Comparison of ENCODE assay signal across 20 mouse cellular contexts in genomic region chr6:145296979-145297378, GRCm38 (mm10). TPM values are rescaled to one million over a fixed set of nuclear protein-coding genes. Genes with fewer than 3 reads are reported as not detected.
DNase-seq lines count a peak whose midpoint lies in the region; ATAC-seq and TF ChIP-seq lines count a peak whose summit lies in the region.
"Had no signal": no experiment of that assay in that cellular context is flagged by ENCODE, and none has a peak within 500 bp of the region (broad histone marks: within the 10 kb centered on the region; RNA-seq: fewer than 3 reads in every experiment).

No protein-coding gene starts in this region.

- no peaks in the 10 kb centered on the region for H3K27me3 ChIP-seq in lung, embryonic 15.5 days
- H3K27me3 ChIP-seq: embryonic facial prominence, embryonic 12.5 days; forebrain, embryonic 13.5 days; forebrain, embryonic 15.5 days had no signal

- TF ChIP-seq CTCF in gastrocnemius, adult 2 months (IDR thresholded peaks at IDR 0.05): no peak

- no peak overlapping the region for H3K9ac ChIP-seq in lung, embryonic 15.5 days
- H3K9ac ChIP-seq: embryonic facial prominence, embryonic 12.5 days; forebrain, embryonic 13.5 days; forebrain, embryonic 15.5 days; forebrain, postnatal 0 days had no signal

- H3K9me3 ChIP-seq in lung, embryonic 15.5 days: no peaks in the 10 kb centered on the region
- H3K9me3 ChIP-seq: embryonic facial prominence, embryonic 10.5 days; embryonic facial prominence, embryonic 12.5 days; forebrain, embryonic 13.5 days; forebrain, embryonic 15.5 days had no signal

- H3K36me3 ChIP-seq in lung, embryonic 15.5 days: no peaks in the 10 kb centered on the region
- H3K36me3 ChIP-seq: embryonic facial prominence, embryonic 10.5 days; embryonic facial prominence, embryonic 12.5 days; forebrain, embryonic 15.5 days had no signal

- no peak for DNase-seq in gastrocnemius, adult 2 months
- no peak for DNase-seq in gastrocnemius, postnatal 36 days
- DNase-seq in heart, adult 8-10 months (ENCODE audit: low spot score): peak; percentile 33
- no peak for DNase-seq in heart, postnatal 10 days
- DNase-seq in lung, postnatal 25 days (ENCODE audit: low spot score): no peak
- DNase-seq in left cerebral cortex, postnatal 14 days (ENCODE audit: low spot score in 2 of 2): no peak
- DNase-seq: adrenal gland, adult 2 months; adrenal gland, postnatal 10 days; adrenal gland, postnatal 25 days; cerebellum, adult 11-12 months; cerebellum, adult 2 months; cerebellum, adult 9-10 months; cerebellum, postnatal 10 days; cerebellum, postnatal 25 days; forebrain, postnatal 0 days had no signal

- intact Hi-C loops in gastrocnemius, adult 2 months (cut with DNase I): loop anchor here (5.0 kb wide), 1 partner anchor 45 kb away; the partner anchor contains the start of gene Kras
- intact Hi-C loops in gastrocnemius, postnatal 36 days (cut with DNase I): no loop called here
- intact Hi-C loops in heart, postnatal 10 days (cut with DNase I): no loop called here
- intact Hi-C loops in left cerebral cortex, postnatal 14 days (cut with DNase I): no loop called here

- H3K4me1 ChIP-seq in lung, embryonic 15.5 days: peaks cover 33% of the 10 kb centered on the region

- peak overlapping the region; percentile 38; the same call in 1 of the 2 replicates for H3K27ac ChIP-seq in gastrocnemius, adult 2 months
- peak overlapping the region; percentile 75; the same call in 1 of the 2 replicates for H3K27ac ChIP-seq in lung, embryonic 15.5 days
- H3K27ac ChIP-seq: embryonic facial prominence, embryonic 10.5 days; embryonic facial prominence, embryonic 12.5 days; forebrain, embryonic 13.5 days; forebrain, embryonic 15.5 days had no signal

- WGBS in lung, embryonic 15.5 days: 66% methylated on average over 7 of the region's 7 CpGs

- no peak overlapping the region for H3K4me2 ChIP-seq in lung, embryonic 15.5 days
- H3K4me2 ChIP-seq: embryonic facial prominence, embryonic 12.5 days; forebrain, embryonic 13.5 days; forebrain, embryonic 15.5 days had no signal

- H3K4me3 ChIP-seq in gastrocnemius, adult 2 months: no peak overlapping the region
- no peak overlapping the region for H3K4me3 ChIP-seq in lung, embryonic 15.5 days
- H3K4me3 ChIP-seq: embryonic facial prominence, embryonic 10.5 days; embryonic facial prominence, embryonic 12.5 days; forebrain, embryonic 13.5 days; forebrain, embryonic 15.5 days had no signal

- ATAC-seq in lung, embryonic 15.5 days (ENCODE audit: borderline replicate concordance, extremely low read depth, low FRiP score, low TSS enrichment): no peak
- ATAC-seq: forebrain, embryonic 13.5 days; forebrain, embryonic 15.5 days; forebrain, postnatal 0 days had no signal

RNA-seq across cellular contexts. Expression of gene Kras, which starts 46.9 kb away (rescaled TPM):
- 10 to 100 TPM; 13.2 to 21.2 TPM for total RNA-seq in gastrocnemius, adult 2 months (2021)
- 10 to 100 TPM; 12.5 to 15.9 TPM for total RNA-seq in gastrocnemius, postnatal 36 days (2021)
- 10 to 100 TPM; 25.1 to 35.9 (median 30.6) TPM for total RNA-seq in heart, adult 8-10 months (2022)
- total RNA-seq in heart, postnatal 10 days (2021): 10 to 100 TPM; 45.9 to 48.4 TPM
- polyA plus RNA-seq in lung, embryonic 15.5 days (2015; fragmentation: Nextera tagmentation; extraction: Ambion mirVana): 92.2 and 99.5 TPM in 2 replicates
- 10 to 100 TPM; 78.4 to 82.1 TPM for total RNA-seq in left cerebral cortex, postnatal 14 days (2021)
